12 mouse cellular contexts compared by ENCODE assay signal in the genomic region with DNA sequence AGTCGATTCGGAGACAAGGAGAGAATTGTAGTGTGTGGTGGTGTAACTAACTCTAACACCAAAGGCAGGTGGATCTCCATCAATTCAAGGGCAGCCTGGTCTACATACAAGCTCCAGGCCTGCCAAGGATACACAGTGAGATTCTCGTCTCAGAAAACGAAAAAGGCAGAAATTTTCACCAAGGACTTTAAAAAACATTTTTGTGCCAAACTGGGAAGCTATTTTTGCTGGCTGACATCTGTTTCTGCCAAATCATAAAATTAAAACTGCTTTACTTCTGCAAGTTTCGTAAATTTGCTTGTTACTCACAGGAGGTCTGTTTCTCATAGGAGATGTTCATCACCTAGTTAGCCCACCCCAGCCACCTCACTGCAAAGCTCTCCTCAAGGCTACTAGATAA. TPM values are rescaled to one million over a fixed set of nuclear protein-coding genes. Genes with fewer than 3 reads are reported as not detected.
DNase-seq lines count a peak whose midpoint lies in the region; ATAC-seq and TF ChIP-seq lines count a peak whose summit lies in the region.
"Had no signal": no experiment of that assay in that cellular context is flagged by ENCODE, and none has a peak within 500 bp of the region (broad histone marks: within the 10 kb centered on the region; RNA-seq: fewer than 3 reads in every experiment).

No protein-coding gene starts in this region.

- ATAC-seq in erythroblast, adult 5-6 weeks (replicated peaks; ENCODE audit: low FRiP score, poor library complexity, severe bottlenecking), result no peak
- ATAC-seq in stomach, embryonic 15.5 days (ENCODE audit: insufficient read depth, low FRiP score, low read depth), result no peak
- ATAC-seq in stomach, postnatal 0 days (ENCODE audit: low FRiP score, low TSS enrichment), result no peak

- no peak overlapping the region for H3K9ac ChIP-seq in stomach, embryonic 15.5 days
- H3K9ac ChIP-seq in stomach, postnatal 0 days (ENCODE audit: low read length), result no peak overlapping the region

- H3K36me3 ChIP-seq in erythroblast, embryonic 14.5 days (ENCODE audit: control insufficient read depth), result peaks cover 74% of the 10 kb centered on the region
- H3K36me3 ChIP-seq in stomach, embryonic 15.5 days, result peaks cover 15% of the 10 kb centered on the region
- H3K36me3 ChIP-seq in stomach, postnatal 0 days (ENCODE audit: control insufficient read depth, insufficient read depth, low read length), result peaks cover 7% of the 10 kb centered on the region; the same call in 1 of the 2 replicates
- H3K36me3 ChIP-seq in thymus, adult 2 months (ENCODE audit: control insufficient read depth, insufficient read depth, low read length), result peaks cover 16% of the 10 kb centered on the region

- H3K27ac ChIP-seq in layer of hippocampus, adult 2 months, result peak overlapping the region; percentile 74
- 0 out of 2 replicates have a peak overlapping the region, but pooled peaks have one; percentile 7 for H3K27ac ChIP-seq in stomach, embryonic 15.5 days
- H3K27ac ChIP-seq in stomach, postnatal 0 days (replicated peaks), result no peak overlapping the region
- no peak overlapping the region for H3K27ac ChIP-seq in thymus, adult 2 months (ENCODE audit: control insufficient read depth, insufficient read depth, low read length)
- H3K27ac ChIP-seq: macrophage had no signal

- no peak overlapping the region for H3K4me2 ChIP-seq in stomach, embryonic 15.5 days
- no peak overlapping the region for H3K4me2 ChIP-seq in stomach, postnatal 0 days (replicated peaks; ENCODE audit: low read depth)

- no peak for TF ChIP-seq POLR2A in thymus, adult 2 months (IDR thresholded peaks at IDR 0.05; ENCODE audit: control insufficient read depth, extremely low read depth, insufficient read depth, low read length, poor library complexity)

- no peak for DNase-seq in layer of hippocampus, adult 2 months (ENCODE audit: low spot score in 2 of 2)
- DNase-seq in layer of hippocampus, postnatal 36 days, result no peak
- no peak for DNase-seq in stomach, postnatal 0 days (ENCODE audit: low spot score)
- DNase-seq in right cerebral cortex, postnatal 4 days, result no peak
- no peak for DNase-seq in thymus, adult 2 months
- DNase-seq: adrenal gland, adult 2 months; kidney, adult 18-20 months had no signal

- H3K4me1 ChIP-seq in erythroblast, embryonic 14.5 days (ENCODE audit: control insufficient read depth), result peaks cover 78% of the 10 kb centered on the region
- peaks cover 38% of the 10 kb centered on the region for H3K4me1 ChIP-seq in stomach, embryonic 15.5 days
- peaks cover 13% of the 10 kb centered on the region for H3K4me1 ChIP-seq in stomach, postnatal 0 days (replicated peaks; ENCODE audit: control insufficient read depth, insufficient read depth)
- peaks cover 45% of the 10 kb centered on the region for H3K4me1 ChIP-seq in thymus, adult 2 months (replicated peaks; ENCODE audit: control insufficient read depth, insufficient read depth, low read length)

- WGBS in stomach, embryonic 15.5 days, result 80% methylated on average over 5 of the region's 5 CpGs
- WGBS in stomach, postnatal 0 days, result 75% methylated on average over 5 of the region's 5 CpGs
- WGBS in thymus, adult 2 months, result 75% methylated on average over 5 of the region's 5 CpGs

- peak overlapping the region; percentile 70 for H3K4me3 ChIP-seq in erythroblast, embryonic 14.5 days (replicated peaks)
- H3K4me3 ChIP-seq in layer of hippocampus, adult 2 months, result no peak overlapping the region
- H3K4me3 ChIP-seq in stomach, embryonic 15.5 days (replicated peaks), result no peak overlapping the region
- H3K4me3 ChIP-seq in stomach, postnatal 0 days (ENCODE audit: low read depth, low read length), result no peak overlapping the region
- H3K4me3 ChIP-seq in thymus, adult 2 months (ENCODE audit: control insufficient read depth, insufficient read depth, low read length), result no peak overlapping the region

- TF ChIP-seq CTCF in layer of hippocampus, adult 2 months (conservative IDR thresholded peaks at IDR 0.05), result no peak
- no peak for TF ChIP-seq CTCF in stomach, postnatal 0 days (IDR thresholded peaks at IDR 0.05; ENCODE audit: low read depth)
- no peak for TF ChIP-seq CTCF in thymus, adult 2 months (IDR thresholded peaks at IDR 0.05; ENCODE audit: borderline replicate concordance, control insufficient read depth, extremely low read depth, insufficient read depth, low read length, poor library complexity)

- no peak for TF ChIP-seq EP300 in stomach, postnatal 0 days (optimal IDR thresholded peaks at IDR 0.05)

- H3K9me3 ChIP-seq in erythroblast, embryonic 14.5 days (ENCODE audit: control insufficient read depth, low read length), result no peaks in the 10 kb centered on the region
- no peaks in the 10 kb centered on the region for H3K9me3 ChIP-seq in stomach, embryonic 15.5 days
- no peaks in the 10 kb centered on the region for H3K9me3 ChIP-seq in stomach, postnatal 0 days (ENCODE audit: control insufficient read depth, low read length)

- no peaks in the 10 kb centered on the region for H3K27me3 ChIP-seq in erythroblast, embryonic 14.5 days (ENCODE audit: control insufficient read depth)
- H3K27me3 ChIP-seq in stomach, embryonic 15.5 days (replicated peaks), result no peaks in the 10 kb centered on the region
- no peaks in the 10 kb centered on the region for H3K27me3 ChIP-seq in stomach, postnatal 0 days (ENCODE audit: control insufficient read depth, insufficient read depth, low read length)
- no peaks in the 10 kb centered on the region for H3K27me3 ChIP-seq in thymus, adult 2 months (ENCODE audit: control insufficient read depth, insufficient read depth, low read length)

RNA-seq across cellular contexts. Expression of a gene that starts 3.3 kb away (rescaled TPM):
- polyA plus RNA-seq in erythroblast, embryonic 14.5 days (2012), result 3.3 and 4.7 TPM in 2 replicates
- 28.8 and 35.5 TPM in 2 replicates for total RNA-seq in erythroblast, adult 5-6 weeks (2015; ENCODE audit: low replicate concordance)
- total RNA-seq in erythroblast, adult 5-6 weeks (2017; ENCODE audit: low replicate concordance), result 22.1 and 29.7 TPM in 2 replicates
- total RNA-seq in layer of hippocampus, adult 2 months (2021), result 10 to 100 TPM in 1 of 2 experiments, 1 to 10 TPM in 1; 7.1 to 10.8 TPM
- 1 to 10 TPM; 7.8 to 8.1 TPM for total RNA-seq in layer of hippocampus, postnatal 36 days (2021)
- polyA plus RNA-seq in stomach, embryonic 15.5 days (2015; fragmentation: Nextera tagmentation; extraction: Ambion mirVana), result 97.0 and 100 TPM in 2 replicates
- polyA plus RNA-seq in stomach, postnatal 0 days (2015; fragmentation: Nextera tagmentation; extraction: Ambion mirVana), result 37.5 and 41.6 TPM in 2 replicates
- polyA plus RNA-seq in thymus, adult 2 months (2012; rRNA removed), result 124 and 126 TPM in 2 replicates

RNA-seq across cellular contexts. Expression of a gene that starts 17.2 kb away (rescaled TPM):
- 0.10 TPM in 1 of 2 replicates, not detected in the other for polyA plus RNA-seq in erythroblast, embryonic 14.5 days (2012)
- not detected in 2 replicates for total RNA-seq in erythroblast, adult 5-6 weeks (2015; ENCODE audit: low replicate concordance)
- 0.42 TPM in 1 of 2 replicates, not detected in the other for total RNA-seq in erythroblast, adult 5-6 weeks (2017; ENCODE audit: low replicate concordance)
- total RNA-seq in layer of hippocampus, adult 2 months (2021), result 10 to 100 TPM; 12.8 to 13.2 TPM
- 10 to 100 TPM; 12.3 to 12.4 TPM for total RNA-seq in layer of hippocampus, postnatal 36 days (2021)
- polyA plus RNA-seq in stomach, embryonic 15.5 days (2015; fragmentation: Nextera tagmentation; extraction: Ambion mirVana), result 6.1 and 7.0 TPM in 2 replicates
- 6.8 and 7.0 TPM in 2 replicates for polyA plus RNA-seq in stomach, postnatal 0 days (2015; fragmentation: Nextera tagmentation; extraction: Ambion mirVana)
- 2.8 and 2.9 TPM in 2 replicates for polyA plus RNA-seq in thymus, adult 2 months (2012; rRNA removed)

RNA-seq across cellular contexts. Expression of a gene that starts 23.4 kb away (rescaled TPM):
- 0.01 and 0.05 TPM in 2 replicates for polyA plus RNA-seq in erythroblast, embryonic 14.5 days (2012)
- not detected in 2 replicates for total RNA-seq in erythroblast, adult 5-6 weeks (2015; ENCODE audit: low replicate concordance)
- total RNA-seq in erythroblast, adult 5-6 weeks (2017; ENCODE audit: low replicate concordance), result 0.09 TPM in 1 of 2 replicates, not detected in the other
- 1 to 10 TPM; 3.3 to 3.5 TPM for total RNA-seq in layer of hippocampus, adult 2 months (2021)
- 1 to 10 TPM; 2.8 to 2.9 TPM for total RNA-seq in layer of hippocampus, postnatal 36 days (2021)
- polyA plus RNA-seq in stomach, embryonic 15.5 days (2015; fragmentation: Nextera tagmentation; extraction: Ambion mirVana), result 3.8 and 4.7 TPM in 2 replicates
- polyA plus RNA-seq in stomach, postnatal 0 days (2015; fragmentation: Nextera tagmentation; extraction: Ambion mirVana), result 5.4 and 6.3 TPM in 2 replicates
- 3.3 and 4.0 TPM in 2 replicates for polyA plus RNA-seq in thymus, adult 2 months (2012; rRNA removed)

RNA-seq across cellular contexts. Expression of a gene that starts 42.1 kb away (rescaled TPM):
- 0.01 TPM in 1 of 2 replicates, not detected in the other for polyA plus RNA-seq in erythroblast, embryonic 14.5 days (2012)
- 1.9 and 2.3 TPM in 2 replicates for total RNA-seq in erythroblast, adult 5-6 weeks (2015; ENCODE audit: low replicate concordance)
- total RNA-seq in erythroblast, adult 5-6 weeks (2017; ENCODE audit: low replicate concordance), result 1.1 and 2.1 TPM in 2 replicates
- not detected for total RNA-seq in layer of hippocampus, adult 2 months (2021)
- not detected for total RNA-seq in layer of hippocampus, postnatal 36 days (2021)
- polyA plus RNA-seq in stomach, embryonic 15.5 days (2015; fragmentation: Nextera tagmentation; extraction: Ambion mirVana), result 0.33 and 0.41 TPM in 2 replicates
- 0.10 and 0.11 TPM in 2 replicates for polyA plus RNA-seq in stomach, postnatal 0 days (2015; fragmentation: Nextera tagmentation; extraction: Ambion mirVana)
- 256 and 265 TPM in 2 replicates for polyA plus RNA-seq in thymus, adult 2 months (2012; rRNA removed)
- total RNA-seq: layer of hippocampus, postnatal 14 days had no signal

Comparison
In these comparisons a context has a peak if more than half of its experiments do, and no peak if none do; other contexts are left out.
1. H3K27ac ChIP-seq: peak in layer of hippocampus, adult 2 months (single experiment) and stomach, embryonic 15.5 days (single experiment); none in stomach, postnatal 0 days (single experiment) and thymus, adult 2 months (single experiment).